8 mouse cellular contexts compared by ENCODE assay signal in the genomic region with DNA sequence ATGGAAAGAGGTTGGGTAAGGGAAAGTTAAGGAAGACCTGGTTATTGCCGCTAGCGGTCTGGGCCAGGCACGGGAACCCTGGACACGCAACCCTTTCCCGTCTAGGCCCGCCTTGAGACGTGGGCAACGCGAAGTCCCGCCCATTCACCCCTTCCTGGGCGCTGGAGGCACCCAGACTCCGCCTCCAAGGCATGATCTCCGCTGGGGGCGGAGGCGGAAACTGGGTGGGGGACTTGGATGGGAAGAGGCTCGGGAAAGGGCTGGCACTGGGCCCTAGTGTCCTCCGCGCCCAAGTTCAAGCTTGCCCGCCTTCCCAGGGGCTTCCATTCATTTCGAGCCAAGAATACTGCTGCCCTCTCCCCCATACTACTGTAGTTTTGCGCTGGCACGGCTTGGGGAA. TPM values are rescaled to one million over a fixed set of nuclear protein-coding genes. Genes with fewer than 3 reads are reported as not detected.
A peak's percentile ranks its signal among the peaks of the same experiment; 100 is the strongest.
DNase-seq lines count a peak whose midpoint lies in the region; ATAC-seq and TF ChIP-seq lines count a peak whose summit lies in the region.

A gene (plus strand): TSS at position 235 of the 400 bp plus-strand sequence.

- peak within 1 kb of the TSS; percentile 67 for H3K4me3 ChIP-seq in hindbrain, embryonic 16.5 days (ENCODE audit: low read length)
- H3K4me3 ChIP-seq in macrophage (ENCODE audit: inconsistent target): peak within 1 kb of the TSS; percentile 19

- H3K4me1 ChIP-seq in hindbrain, embryonic 16.5 days (ENCODE audit: control insufficient read depth, insufficient read depth, low read depth, low read length): peaks cover 20% of the 10 kb centered on the region

- no peak for TF ChIP-seq CTCF in Patski (IDR thresholded peaks at IDR 0.05)

- peak within 1 kb of the TSS; percentile 99 for H3K4me2 ChIP-seq in hindbrain, embryonic 16.5 days (ENCODE audit: low read length)

- H3K79me2 ChIP-seq in macrophage (ENCODE audit: inconsistent target): no peaks in the 10 kb centered on the region

- WGBS in hindbrain, embryonic 16.5 days: 4% methylated on average over 22 of the region's 22 CpGs
- WGBS in macrophage (ENCODE audit: missing documents): 38% methylated on average over 22 of the region's 22 CpGs

- H3K9ac ChIP-seq in hindbrain, embryonic 16.5 days (ENCODE audit: low read depth, low read length): peak within 1 kb of the TSS; percentile 85

- CTCF ChIA-PET in Patski (lab: Charles Lee): interaction anchor here (1.1 to 8.1 kb wide), 4 partner anchors 10 to 16 kb away, joined by 5 to 97 read pairs (median 14); a partner anchor contains a TSS

- H3K36me3 ChIP-seq in hindbrain, embryonic 16.5 days (ENCODE audit: control insufficient read depth, insufficient read depth, low read length): no peaks in the 10 kb centered on the region
- no peaks in the 10 kb centered on the region for H3K36me3 ChIP-seq in macrophage (ENCODE audit: inconsistent target)

- POLR2A ChIA-PET in Patski (lab: Charles Lee): interaction anchor here (0.7 to 8.9 kb wide), 7 partner anchors 8 to 41 kb away, joined by 3 to 135 read pairs (median 3); a partner anchor contains a TSS

- in situ Hi-C loops in Patski (cut with MboI; ENCODE audit: low pct_unique_long_range_greater_than_20kb): no loop called here

- peak within 1 kb of the TSS; percentile 72 for H3K27ac ChIP-seq in hindbrain, embryonic 16.5 days (ENCODE audit: low read depth, low read length)
- no peak within 1 kb of the TSS for H3K27ac ChIP-seq in macrophage

- H3K27me3 ChIP-seq in Patski: no peaks in the 10 kb centered on the region
- H3K27me3 ChIP-seq in hindbrain, embryonic 16.5 days (replicated peaks; ENCODE audit: control insufficient read depth, insufficient read depth, low read length): no peaks in the 10 kb centered on the region

- DNase-seq in Patski (ENCODE audit: low read depth, low spot score): no peak
- DNase-seq in cerebellum, adult 9-11 months: peak; percentile 80
- DNase-seq in gastrocnemius, adult 8-10 months (ENCODE audit: low spot score in 2 of 2): peak; percentile 66 to 78
- DNase-seq in left cerebral cortex, adult 8-10 months (ENCODE audit: low spot score in 2 of 2): peak in 1 of 2 experiments; percentile 65
- peak; percentile 54 to 65 for DNase-seq in right cerebral cortex, adult 2 months (ENCODE audit: low spot score in 2 of 2)
- DNase-seq in natural killer cell, adult 2 months (ENCODE audit: low spot score in 2 of 2): no peak

- no peaks in the 10 kb centered on the region for H3K9me3 ChIP-seq in hindbrain, embryonic 16.5 days (ENCODE audit: control insufficient read depth, low read length)

- peak; percentile 65 for ATAC-seq in Patski
- peak; percentile 73 for ATAC-seq in hindbrain, embryonic 16.5 days

RNA-seq across cellular contexts. Expression of the gene that starts here (rescaled TPM):
- polyA plus RNA-seq in Patski (2021) (451 TPM), macrophage (2018) (4.6 to 7.5 TPM (median 6.8 TPM) in 3 replicates)
- total RNA-seq in gastrocnemius, adult 8-10 months (2022): 1 to 10 TPM; 3.2 to 6.1 (median 3.8) TPM
- polyA plus RNA-seq in hindbrain, embryonic 16.5 days (2015; fragmentation: Nextera tagmentation; extraction: Ambion mirVana): 44.2 and 53.1 TPM in 2 replicates
- 10 to 100 TPM; 16.0 to 21.9 (median 18.7) TPM for total RNA-seq in left cerebral cortex, adult 8-10 months (2022)
- 10 to 100 TPM in 3 of 26 experiments, 1 to 10 TPM in 23; 1.6 to 30.1 (median 4.6) TPM for total RNA-seq in macrophage (2018; cell fraction: chromatin; rRNA removed)
- total RNA-seq in macrophage (2018; cell fraction: cytosol; rRNA removed): 1 to 10 TPM; 2.3 to 7.6 (median 4.4) TPM
- 10 to 100 TPM in 1 of 26 experiments, 1 to 10 TPM in 25; 2.4 to 10.3 (median 4.8) TPM for total RNA-seq in macrophage (2018; cell fraction: nucleus; rRNA removed)

Comparison
In these comparisons a context has a peak if more than half of its experiments do, and no peak if none do; other contexts are left out.
1. DNase-seq: peak in cerebellum, adult 9-11 months (single experiment), gastrocnemius, adult 8-10 months (2 of 2) and right cerebral cortex, adult 2 months (2 of 2); none in Patski (single experiment) and natural killer cell, adult 2 months (0 of 2).